Mouse (Mus musculus) liver, embryonic 16.5 days (tissue): Measurements from ENCODE around the gene Tusc2. TPM values are rescaled to one million over a fixed set of nuclear protein-coding genes. Genes with fewer than 3 reads are reported as not detected.

Experiments used
- ATAC-seq: fragments of 200-750 bp; cut with Nextera tagmentation; 2 replicates; pipeline ENCODE4 v1.8.0; 2017; ENCODE audit warnings: low read depth, mild to moderate bottlenecking, moderate number of reproducible peaks, moderate library complexity
- H3K27ac ChIP-seq: fragments of 300-500 bp; sonication (generic); 2 replicates; pipeline ENCODE4 v1.5.1; 2014; ENCODE audit warnings: mild to moderate bottlenecking, low read length
- H3K27me3 ChIP-seq: fragments of 300-500 bp; sonication (generic); 2 replicates; pipeline ENCODE4 v1.6.1; 2014; ENCODE audit warnings: low read depth, low read length, mixed read lengths; ENCODE audit not compliant: control insufficient read depth, insufficient read depth
- H3K36me3 ChIP-seq: fragments of 300-500 bp; sonication (generic); 2 replicates; pipeline ENCODE4 v1.6.1; 2014; ENCODE audit warnings: mild to moderate bottlenecking; ENCODE audit not compliant: control insufficient read depth, insufficient read depth
- H3K4me1 ChIP-seq: fragments of 300-500 bp; sonication (generic); 2 replicates; pipeline ENCODE4 v1.6.1; 2014; ENCODE audit warnings: low read depth, low read length, mixed read lengths; ENCODE audit not compliant: control insufficient read depth
- H3K4me2 ChIP-seq: fragments of 300-500 bp; sonication (generic); 2 replicates; pipeline ENCODE4 v1.6.1; 2014; ENCODE audit warnings: low read depth, low read length, mixed read lengths
- H3K4me3 ChIP-seq: fragments of 300-500 bp; sonication (generic); 2 replicates; pipeline ENCODE4 v1.5.1; 2014; ENCODE audit warnings: low read depth, mild to moderate bottlenecking, low read length
- H3K9ac ChIP-seq: fragments of 300-500 bp; sonication (generic); 2 replicates; pipeline ENCODE4 v1.6.1; 2014; ENCODE audit warnings: low read depth, low read length
- H3K9me3 ChIP-seq: fragments of 300-500 bp; sonication (generic); replicated peaks from 2 replicates; pipeline ENCODE4 v1.6.1; 2016; ENCODE audit warnings: low read length; ENCODE audit not compliant: control insufficient read depth
- WGBS: fragments of 180-500 bp; shearing (Covaris S2); extraction: QIAGEN DNeasy Blood & Tissue Kit; methylation state at CpG from one replicate; pipeline ENCODE4 v1.1.7; 2014; ENCODE audit not compliant: insufficient replicate concordance; 5-methylcytosine and 5-hydroxymethylcytosine counted together
- polyA plus RNA-seq: library from polyadenylated mRNA; unstranded; fragments of >200 nt; fragmentation: Nextera tagmentation; extraction: Ambion mirVana; gene quantifications from 2 replicates; pipeline ENCODE4 v1.2.1, GENCODE M21; 2015

Tusc2 gene
- polyA plus RNA-seq, 1 experiment from 2014 or later = 29.4 TPM

- Histone ChIP-seq H3K9me3 (no peaks in the 10 kb centered on the region), H3K27ac (peak overlapping the region; percentile 83), H3K4me3 (peak overlapping the region; percentile 89), H3K4me1 (peaks cover 31% of the 10 kb centered on the region), H3K27me3 (peaks cover 4% of the 10 kb centered on the region; the same call in 1 of the 2 replicates), H3K36me3 (peaks cover 16% of the 10 kb centered on the region), H3K4me2 (peak overlapping the region; percentile 96), H3K9ac (peak overlapping the region; percentile 90)
- under 1% methylated on average over 40 of the region's 40 CpGs for WGBS
- peak; percentile 14 for ATAC-seq
These were observed 28.4 kb upstream of the Tusc2 start for GRCm38 (mm10) chr9:107534408-107535202.

GRCm38 (mm10) chr9:107538231-107538630 lies 24.8 kb upstream of the Tusc2 start:
- Histone ChIP-seq H3K9me3 (no peaks in the 10 kb centered on the region), H3K36me3 (peaks cover 20% of the 10 kb centered on the region), H3K4me1 (peaks cover 49% of the 10 kb centered on the region), H3K4me3 (no peak overlapping the region), H3K9ac (no peak overlapping the region), H3K4me2 (no peak overlapping the region), H3K27ac (no peak overlapping the region), H3K27me3 (no peaks in the 10 kb centered on the region)
- WGBS = 82% methylated on average over 7 of the region's 7 CpGs
- no peak for ATAC-seq

DNA sequence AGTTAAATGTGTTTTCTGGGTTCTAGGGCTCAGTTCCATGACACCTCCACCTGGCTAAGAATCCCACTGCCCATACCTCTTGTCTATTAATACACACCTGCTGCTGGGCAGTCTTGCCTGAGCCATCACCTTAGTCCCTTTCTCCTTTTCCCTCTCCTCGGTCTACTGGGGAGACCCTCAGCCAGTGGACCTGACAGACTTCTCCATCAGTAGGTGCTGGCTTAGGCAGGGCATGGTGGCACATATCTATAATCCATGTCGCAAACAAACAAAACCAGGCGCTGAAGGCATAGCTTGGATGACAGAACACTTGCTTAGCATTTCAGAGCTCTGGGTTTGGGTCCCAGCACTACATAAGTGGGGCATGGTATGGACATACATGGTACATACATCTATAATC lies 24.3 kb upstream of the Tusc2 start:
- Histone ChIP-seq H3K36me3 (peaks cover 20% of the 10 kb centered on the region), H3K27me3 (no peaks in the 10 kb centered on the region), H3K9ac (no peak overlapping the region), H3K4me2 (no peak overlapping the region), H3K9me3 (no peaks in the 10 kb centered on the region), H3K27ac (no peak overlapping the region), H3K4me1 (peaks cover 44% of the 10 kb centered on the region), H3K4me3 (no peak overlapping the region)
- WGBS = 74% methylated on average over 3 of the region's 3 CpGs
- ATAC-seq = no peak

DNA sequence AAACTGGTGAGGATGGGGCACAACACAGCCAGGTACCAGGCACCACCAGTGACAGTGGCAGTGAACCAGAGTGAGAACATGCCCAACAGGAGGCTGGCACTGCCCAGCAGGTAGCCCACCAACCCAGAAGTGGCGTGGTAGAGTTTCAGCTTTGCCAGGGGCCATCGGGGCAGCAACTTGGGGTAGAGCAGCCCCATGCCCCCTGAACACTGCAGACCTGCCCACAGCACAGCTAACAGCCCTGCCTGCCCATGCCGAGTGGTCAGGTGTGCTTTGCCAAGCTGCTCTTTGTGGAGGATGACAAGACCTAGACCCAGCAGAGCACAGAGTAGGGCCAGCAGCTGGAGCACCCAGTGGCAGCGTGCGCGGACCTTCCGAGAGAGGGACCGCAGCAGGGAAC lies 23.1 kb upstream of the Tusc2 start:
- no peak for ATAC-seq
- Histone ChIP-seq H3K27me3 (no peaks in the 10 kb centered on the region), H3K4me1 (peaks cover 41% of the 10 kb centered on the region), H3K36me3 (peaks cover 20% of the 10 kb centered on the region), H3K27ac (no peak overlapping the region), H3K9me3 (no peaks in the 10 kb centered on the region), H3K4me2 (no peak overlapping the region), H3K9ac (no peak overlapping the region), H3K4me3 (no peak overlapping the region)
- 88% methylated on average over 8 of the region's 8 CpGs for WGBS

DNA sequence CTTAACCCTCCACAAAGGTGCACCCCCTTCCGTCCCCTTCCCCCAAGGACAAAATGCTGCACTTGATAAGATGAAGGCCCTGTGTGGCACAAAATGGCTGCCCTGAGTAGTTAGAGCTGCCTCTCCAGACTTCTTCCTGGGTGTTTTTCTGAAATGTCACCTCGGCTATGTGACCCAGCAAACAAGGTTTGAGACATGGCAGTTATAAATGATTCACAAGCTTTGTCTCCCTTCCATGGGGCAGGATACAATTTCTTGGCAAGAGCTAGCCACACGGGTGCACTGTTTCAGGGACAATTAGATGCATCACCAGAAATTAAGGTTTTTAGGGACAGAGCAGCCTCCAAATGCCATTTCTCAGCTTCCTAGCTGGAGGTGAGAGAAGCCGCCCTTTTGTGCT lies 22.6 kb upstream of the Tusc2 start:
- no peaks in the 10 kb centered on the region for H3K9me3 ChIP-seq
- H3K4me1 ChIP-seq = peaks cover 37% of the 10 kb centered on the region
- H3K27ac ChIP-seq = no peak overlapping the region
- 63% methylated on average over 4 of the region's 4 CpGs for WGBS
- no peak overlapping the region for H3K4me3 ChIP-seq
- peaks cover 20% of the 10 kb centered on the region for H3K36me3 ChIP-seq
- H3K9ac ChIP-seq = no peak overlapping the region
- H3K4me2 ChIP-seq = no peak overlapping the region
- no peak for ATAC-seq
- H3K27me3 ChIP-seq = no peaks in the 10 kb centered on the region

GRCm38 (mm10) chr9:107541005-107541404 lies 22.1 kb upstream of the Tusc2 start:
- H3K9ac ChIP-seq = no peak overlapping the region
- no peaks in the 10 kb centered on the region for H3K27me3 ChIP-seq
- no peak overlapping the region; the same call in 1 of the 2 replicates for H3K27ac ChIP-seq
- peak overlapping the region; percentile 84 for H3K4me2 ChIP-seq
- peaks cover 20% of the 10 kb centered on the region for H3K36me3 ChIP-seq
- WGBS = 46% methylated on average over 10 of the region's 10 CpGs
- H3K9me3 ChIP-seq = no peaks in the 10 kb centered on the region
- no peak for ATAC-seq
- peaks cover 34% of the 10 kb centered on the region for H3K4me1 ChIP-seq
- peak overlapping the region; percentile 77 for H3K4me3 ChIP-seq

GRCm38 (mm10) chr9:107541474-107542351 lies 21.3 kb upstream of the Tusc2 start, which contains the start of the genes Cyb561d2 and Nprl2:
Cyb561d2 (minus strand) TSS chr9:107542193.
Nprl2 (plus strand) TSS chr9:107542226.
- H3K9ac ChIP-seq = peak within 1 kb of the TSS; percentile 67
- no peaks in the 10 kb centered on the region for H3K9me3 ChIP-seq
- H3K4me2 ChIP-seq = peak within 1 kb of the TSS; percentile 84
- under 1% methylated on average over 46 of the region's 46 CpGs for WGBS
- peaks cover 20% of the 10 kb centered on the region for H3K36me3 ChIP-seq
- H3K4me1 ChIP-seq = peaks cover 31% of the 10 kb centered on the region
- no peaks in the 10 kb centered on the region for H3K27me3 ChIP-seq
- peak; percentile 86 for ATAC-seq
- peak within 1 kb of the TSS; percentile 77 for H3K27ac ChIP-seq
- H3K4me3 ChIP-seq = peak within 1 kb of the TSS; percentile 77

DNA sequence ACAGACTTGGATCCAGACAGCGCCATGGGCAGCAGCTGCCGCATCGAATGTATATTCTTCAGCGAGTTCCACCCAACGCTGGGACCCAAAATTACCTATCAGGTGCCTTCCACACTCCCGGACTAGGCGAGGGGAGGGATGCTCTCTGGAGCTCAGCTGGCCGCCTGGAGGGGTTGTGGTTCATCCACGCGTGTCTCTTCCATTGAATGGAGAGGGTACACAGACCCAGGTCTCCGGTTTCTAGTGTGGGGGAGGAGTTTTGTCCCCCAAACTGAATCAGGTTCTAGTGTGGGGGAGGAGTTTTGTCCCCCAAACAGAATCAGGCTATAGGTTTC lies 20.7 kb upstream of the Tusc2 start:
- Histone ChIP-seq H3K36me3 (peaks cover 20% of the 10 kb centered on the region), H3K9me3 (no peaks in the 10 kb centered on the region), H3K4me1 (peaks cover 31% of the 10 kb centered on the region), H3K27ac (peak overlapping the region; percentile 77), H3K4me3 (peak overlapping the region; percentile 77), H3K27me3 (no peaks in the 10 kb centered on the region), H3K9ac (peak overlapping the region; percentile 67), H3K4me2 (peak overlapping the region; percentile 84)
- 0% methylated on average over 11 of the region's 11 CpGs for WGBS
- peak; percentile 1; the same call in 1 of the 2 replicates for ATAC-seq
